Mouse (Mus musculus) embryonic facial prominence, embryonic 13.5 days (tissue): ENCODE data around the gene Vangl1. TPM values are rescaled to one million over a fixed set of nuclear protein-coding genes. Genes with fewer than 3 reads are reported as not detected.

Source experiments
- ATAC-seq: fragments of 200-750 bp; cut with Nextera tagmentation; 2 replicates; pipeline ENCODE4 v1.8.0; 2017; ENCODE audit warnings: low read depth; ENCODE audit not compliant: insufficient number of reproducible peaks, insufficient read depth, low FRiP score, low TSS enrichment
- H3K27ac ChIP-seq: fragments of 300-500 bp; sonication (generic); 2 replicates; pipeline ENCODE4 v1.5.1; 2015; ENCODE audit warnings: moderate library complexity, mild to moderate bottlenecking, inconsistent platforms
- H3K27me3 ChIP-seq: fragments of 300-500 bp; sonication (generic); 2 replicates; pipeline ENCODE4 v1.6.1; 2015; ENCODE audit warnings: mild to moderate bottlenecking, inconsistent platforms
- H3K36me3 ChIP-seq: fragments of 300-500 bp; sonication (generic); 2 replicates; pipeline ENCODE4 v1.6.1; 2015; ENCODE audit warnings: mild to moderate bottlenecking, inconsistent platforms
- H3K4me1 ChIP-seq: fragments of 300-500 bp; sonication (generic); 2 replicates; pipeline ENCODE4 v1.6.1; 2015; ENCODE audit warnings: inconsistent platforms
- H3K4me2 ChIP-seq: fragments of 300-500 bp; sonication (generic); 2 replicates; pipeline ENCODE4 v1.6.1; 2015; ENCODE audit warnings: moderate library complexity, mild to moderate bottlenecking, inconsistent platforms
- H3K4me3 ChIP-seq: fragments of 300-500 bp; sonication (generic); 2 replicates; pipeline ENCODE4 v1.5.1; 2015; ENCODE audit warnings: mild to moderate bottlenecking, inconsistent platforms
- H3K9ac ChIP-seq: fragments of 300-500 bp; sonication (generic); 2 replicates; pipeline ENCODE4 v1.6.1; 2015; ENCODE audit warnings: mild to moderate bottlenecking, inconsistent platforms
- H3K9me3 ChIP-seq: fragments of 300-500 bp; sonication (generic); 2 replicates; pipeline ENCODE4 v1.6.1; 2016; ENCODE audit warnings: inconsistent platforms
- WGBS: fragments of 180-500 bp; shearing (Covaris S2); methylation state at CpG from one replicate; pipeline ENCODE4 v1.1.7; 2015; ENCODE audit warnings: mixed read lengths; 5-methylcytosine and 5-hydroxymethylcytosine counted together
- polyA plus RNA-seq: library from polyadenylated mRNA; unstranded; fragments of >200 nt; fragmentation: Nextera tagmentation; extraction: Ambion mirVana; gene quantifications from 2 replicates; pipeline ENCODE4 v1.2.1, GENCODE M21; 2015

The Vangl1 gene
- 13.9 and 15.4 TPM in 2 replicates for polyA plus RNA-seq

DNA sequence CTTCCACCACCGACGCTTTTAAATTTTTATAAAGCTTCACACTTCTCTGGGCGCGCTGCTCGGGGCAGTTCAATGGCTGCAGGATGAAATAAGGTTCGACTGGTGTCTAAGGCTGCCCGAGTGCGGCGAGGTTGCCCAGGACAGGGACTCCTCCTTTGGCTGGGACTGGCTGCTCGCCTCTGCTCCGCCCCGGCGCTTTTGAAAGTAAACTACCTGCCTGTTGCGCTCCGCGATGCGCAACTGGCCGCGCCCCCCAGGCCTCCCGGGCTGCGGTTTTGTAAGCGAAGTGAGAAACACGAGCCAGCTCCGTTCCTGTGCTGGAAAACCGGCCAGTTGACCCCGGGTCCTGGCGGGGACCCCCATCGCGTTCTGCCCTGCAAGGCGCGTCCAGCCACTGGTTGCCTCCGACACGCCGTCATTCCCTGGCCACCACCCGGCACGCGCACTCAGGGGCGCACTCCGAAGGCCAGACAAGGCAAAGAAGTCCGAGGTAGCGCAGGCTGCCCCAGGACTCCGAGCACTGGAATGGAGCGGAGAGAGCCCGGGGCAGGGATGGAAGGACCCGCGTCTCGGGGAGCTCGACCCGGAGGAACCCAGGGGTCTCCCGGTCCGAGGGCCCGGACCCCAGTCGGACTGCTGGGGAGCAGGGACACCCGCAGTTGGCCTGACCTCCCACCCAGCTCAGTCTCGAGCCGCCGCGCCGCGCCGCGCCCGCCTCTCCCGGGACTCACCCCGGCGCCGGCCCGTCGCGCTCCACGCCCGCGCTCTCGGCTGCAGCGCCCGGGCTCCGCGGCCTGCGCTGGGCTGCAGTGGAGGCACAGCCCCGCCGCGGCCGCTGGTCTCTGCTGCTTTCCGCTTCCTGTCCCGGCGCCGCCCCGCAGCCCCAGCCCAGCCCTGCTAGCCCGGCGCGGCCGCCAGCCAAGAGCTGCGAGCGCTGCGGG, at the start of gene Vangl1:
TSS of gene Vangl1 (minus strand) at position 913 of the 941 bp plus-strand sequence.
- Histone ChIP-seq H3K9ac (peak within 1 kb of the TSS; percentile 84), H3K9me3 (no peaks in the 10 kb centered on the region), H3K36me3 (no peaks in the 10 kb centered on the region), H3K4me3 (peak within 1 kb of the TSS; percentile 76), H3K27ac (peak within 1 kb of the TSS; percentile 78), H3K4me2 (peak within 1 kb of the TSS; percentile 82), H3K27me3 (peaks cover 13% of the 10 kb centered on the region), H3K4me1 (peaks cover 23% of the 10 kb centered on the region)
- peak; percentile 79 for ATAC-seq
- WGBS: under 1% methylated on average over 79 of the region's 95 CpGs

DNA sequence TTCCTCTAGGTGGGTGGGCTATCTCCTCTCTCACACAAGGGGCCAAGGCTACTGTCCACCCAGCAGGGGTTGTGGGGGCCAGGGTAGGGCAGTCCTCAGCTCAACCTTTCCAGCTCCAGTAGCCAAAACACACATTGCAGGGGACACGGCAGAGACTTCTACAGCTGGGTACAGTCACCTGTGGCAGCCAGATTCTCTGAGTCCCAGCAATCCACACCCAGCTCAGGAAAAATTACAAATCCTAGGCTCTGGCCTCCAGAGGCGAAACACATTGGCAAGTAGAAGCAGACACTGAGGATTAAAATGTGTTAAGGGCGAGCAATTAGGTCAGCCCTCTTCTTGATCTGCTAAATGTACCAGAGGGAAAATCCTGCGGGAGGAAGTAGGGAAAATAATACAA, 49.1 kb upstream of the Vangl1 start:
- H3K27me3 ChIP-seq: no peaks in the 10 kb centered on the region
- no peak overlapping the region for H3K27ac ChIP-seq
- H3K4me3 ChIP-seq: no peak overlapping the region
- 40% methylated on average over 4 of the region's 4 CpGs for WGBS
- no peaks in the 10 kb centered on the region for H3K9me3 ChIP-seq
- no peak for ATAC-seq
- H3K9ac ChIP-seq: no peak overlapping the region
- no peaks in the 10 kb centered on the region for H3K36me3 ChIP-seq
- H3K4me2 ChIP-seq: no peak overlapping the region
- peaks cover 14% of the 10 kb centered on the region for H3K4me1 ChIP-seq

DNA sequence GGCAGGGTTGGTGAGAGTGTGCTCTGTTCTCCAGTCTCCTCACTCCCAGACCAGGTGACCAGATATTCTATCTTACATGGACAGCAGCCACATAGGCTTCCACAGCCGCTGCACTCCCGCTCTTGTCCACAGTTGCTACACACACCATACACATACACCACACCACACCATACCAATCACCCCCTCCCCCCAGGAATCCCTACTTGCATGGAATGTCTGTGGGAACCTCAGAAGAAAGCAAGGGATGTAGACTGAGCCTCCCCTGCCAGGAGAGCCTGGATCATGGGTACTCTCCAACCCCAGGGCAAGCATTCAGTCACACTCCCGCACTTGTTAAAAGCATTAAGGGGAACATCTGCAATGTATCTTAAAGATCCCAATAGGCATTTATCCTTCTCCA, 48.4 kb upstream of the Vangl1 start:
- Histone ChIP-seq H3K9ac (no peak overlapping the region), H3K4me2 (no peak overlapping the region), H3K4me1 (peaks cover 14% of the 10 kb centered on the region), H3K9me3 (no peaks in the 10 kb centered on the region), H3K36me3 (no peaks in the 10 kb centered on the region), H3K27ac (no peak overlapping the region), H3K4me3 (no peak overlapping the region), H3K27me3 (no peaks in the 10 kb centered on the region)
- WGBS: 58% methylated on average over 3 of the region's 3 CpGs
- no peak for ATAC-seq

DNA sequence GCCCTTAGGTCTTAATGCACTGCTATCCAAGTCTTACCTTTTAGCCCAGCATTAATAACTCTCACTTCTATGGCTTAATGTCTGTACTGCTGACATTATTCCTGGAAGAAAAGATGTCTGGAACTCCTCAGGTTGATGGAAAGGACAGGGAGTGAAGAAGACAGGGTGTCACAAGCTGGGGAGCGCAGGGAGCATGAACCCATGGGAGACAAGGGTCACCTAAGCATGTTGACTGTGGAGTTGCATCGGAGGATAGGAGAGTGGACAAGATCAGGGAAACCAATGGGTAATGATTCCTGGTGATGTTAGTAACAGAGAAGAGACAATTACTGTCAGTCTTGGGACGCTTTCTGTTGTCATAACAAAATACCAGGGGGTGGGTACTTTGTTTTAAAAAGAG, 46.4 kb upstream of the Vangl1 start:
- Histone ChIP-seq H3K4me3 (no peak overlapping the region), H3K4me2 (no peak overlapping the region), H3K9ac (no peak overlapping the region), H3K27me3 (no peaks in the 10 kb centered on the region), H3K9me3 (no peaks in the 10 kb centered on the region), H3K4me1 (peaks cover 14% of the 10 kb centered on the region), H3K36me3 (no peaks in the 10 kb centered on the region), H3K27ac (no peak overlapping the region)
- no peak for ATAC-seq
- WGBS: 95% methylated on average over 3 of the region's 3 CpGs

DNA sequence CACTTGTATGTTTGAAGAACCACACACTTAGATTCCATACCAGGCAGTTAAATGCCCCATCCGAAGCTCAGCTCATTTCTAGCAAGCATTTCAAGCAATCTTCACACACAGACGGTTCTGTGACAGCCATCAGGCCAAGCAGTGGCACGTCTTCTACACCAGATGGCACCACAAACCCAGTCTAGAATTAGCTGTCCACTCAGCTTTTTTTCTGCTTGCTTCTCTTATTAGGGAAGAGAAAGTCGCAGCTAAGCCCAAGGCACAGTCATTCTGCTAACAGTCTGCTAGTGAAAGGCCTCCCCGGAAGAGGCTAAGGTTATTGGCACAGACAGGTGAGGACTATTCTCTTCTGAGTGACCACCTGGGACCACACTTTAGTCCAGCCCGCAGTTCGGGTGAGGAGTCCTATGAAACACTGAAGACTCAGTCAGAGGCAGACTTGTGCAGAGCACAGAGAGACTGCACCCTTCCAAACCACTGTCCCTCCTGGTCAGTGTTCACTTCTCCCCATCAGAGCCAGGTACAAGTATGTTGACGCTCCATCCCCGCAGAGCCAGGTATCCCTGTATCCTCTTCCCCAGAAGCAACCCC, 45.0 kb upstream of the Vangl1 start:
- Histone ChIP-seq H3K4me3 (no peak overlapping the region), H3K4me1 (peaks cover 14% of the 10 kb centered on the region), H3K36me3 (no peaks in the 10 kb centered on the region), H3K27me3 (no peaks in the 10 kb centered on the region), H3K9me3 (no peaks in the 10 kb centered on the region), H3K9ac (no peak overlapping the region), H3K27ac (no peak overlapping the region), H3K4me2 (no peak overlapping the region)
- no peak for ATAC-seq
- 50% methylated on average over 9 of the region's 9 CpGs for WGBS

DNA sequence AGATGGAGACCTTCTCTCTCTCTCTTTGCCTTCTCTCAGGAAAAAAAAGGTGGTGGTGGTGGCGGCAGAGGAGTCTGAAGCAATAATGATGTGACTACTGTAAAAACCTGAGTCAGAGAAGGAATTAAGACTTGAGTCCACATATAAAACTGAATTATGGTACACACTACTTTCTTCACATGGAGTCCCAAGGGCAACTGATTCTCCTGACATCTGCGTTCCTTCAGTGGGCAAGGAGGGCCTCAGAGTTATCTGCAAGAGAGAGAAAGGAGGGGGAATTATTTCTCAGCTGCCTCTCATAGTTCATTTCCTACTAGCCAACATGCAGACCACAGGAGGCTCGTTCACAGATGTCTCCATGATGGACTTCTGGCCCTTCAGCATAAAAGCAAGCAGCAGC, 40.1 kb upstream of the Vangl1 start:
- no peak overlapping the region for H3K4me2 ChIP-seq
- H3K9me3 ChIP-seq: no peaks in the 10 kb centered on the region
- no peaks in the 10 kb centered on the region; the same call in 1 of the 2 replicates for H3K4me1 ChIP-seq
- no peak overlapping the region for H3K27ac ChIP-seq
- no peak for ATAC-seq
- no peaks in the 10 kb centered on the region for H3K27me3 ChIP-seq
- H3K9ac ChIP-seq: no peak overlapping the region
- H3K4me3 ChIP-seq: no peak overlapping the region
- WGBS: 87% methylated on average over 3 of the region's 3 CpGs
- H3K36me3 ChIP-seq: no peaks in the 10 kb centered on the region

DNA sequence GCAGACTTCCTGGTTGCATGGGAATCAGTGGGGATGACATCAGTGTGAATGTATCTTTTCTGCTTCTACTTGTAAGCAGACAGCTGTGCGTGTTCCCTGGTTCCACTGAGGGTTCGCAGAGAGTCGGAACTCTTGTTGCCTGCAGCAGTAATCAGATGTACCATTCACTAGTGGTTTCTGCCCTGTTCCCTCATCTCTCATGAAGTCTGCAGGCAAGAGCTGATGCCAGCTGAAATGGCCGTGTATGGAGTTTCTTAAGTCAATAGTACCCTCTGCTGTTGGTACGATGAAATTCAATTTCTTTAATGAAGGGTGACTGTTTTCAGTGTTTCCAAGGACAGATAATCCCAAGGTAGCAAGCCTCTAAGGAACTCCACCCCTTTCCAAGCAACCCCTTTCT, 38.4 kb upstream of the Vangl1 start:
- Histone ChIP-seq H3K4me2 (no peak overlapping the region), H3K36me3 (no peaks in the 10 kb centered on the region), H3K27me3 (no peaks in the 10 kb centered on the region), H3K4me1 (no peaks in the 10 kb centered on the region), H3K4me3 (no peak overlapping the region), H3K9me3 (no peaks in the 10 kb centered on the region), H3K27ac (no peak overlapping the region), H3K9ac (no peak overlapping the region)
- no peak for ATAC-seq
- 37% methylated on average over 5 of the region's 5 CpGs for WGBS

DNA sequence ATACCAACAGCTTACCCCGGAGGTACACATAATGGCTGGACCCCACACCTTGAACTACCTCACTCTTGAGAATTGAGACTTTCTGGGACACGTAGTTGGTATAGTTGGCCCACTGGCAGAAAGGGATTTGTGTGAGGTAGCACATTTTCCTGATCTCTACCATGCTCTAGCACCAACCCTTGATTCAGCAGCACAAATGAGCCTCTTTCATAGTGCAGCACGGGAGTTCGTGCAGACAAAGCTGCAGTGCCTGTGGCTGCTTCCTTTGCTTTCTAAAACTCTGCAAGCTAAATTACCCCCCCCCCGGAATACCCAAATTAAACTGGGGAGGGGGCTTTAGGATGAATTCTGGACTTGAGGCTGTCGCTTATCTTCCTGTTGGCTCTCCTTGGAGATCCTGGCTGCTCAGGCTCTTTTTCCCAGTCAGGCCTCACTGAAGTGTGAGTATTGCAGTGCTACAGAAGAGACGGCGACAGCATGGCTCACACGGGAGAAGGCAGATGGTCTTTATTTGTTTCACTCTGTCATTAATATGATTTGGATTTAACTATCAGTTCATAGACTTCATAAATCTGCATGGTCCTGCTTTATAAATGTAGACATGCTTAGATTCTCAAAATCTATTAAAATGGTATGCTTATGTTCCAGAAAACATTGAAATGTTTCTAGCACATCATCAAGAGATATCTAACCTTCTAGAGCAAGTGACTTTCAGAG, 27.1 kb upstream of the Vangl1 start:
- WGBS: 78% methylated on average over 9 of the region's 9 CpGs
- H3K27me3 ChIP-seq: no peaks in the 10 kb centered on the region
- no peak overlapping the region for H3K9ac ChIP-seq
- H3K4me3 ChIP-seq: no peak overlapping the region
- no peaks in the 10 kb centered on the region for H3K4me1 ChIP-seq
- ATAC-seq: no peak
- H3K4me2 ChIP-seq: no peak overlapping the region
- H3K36me3 ChIP-seq: no peaks in the 10 kb centered on the region
- peaks cover 9% of the 10 kb centered on the region; the same call in 1 of the 2 replicates for H3K9me3 ChIP-seq
- H3K27ac ChIP-seq: no peak overlapping the region

DNA sequence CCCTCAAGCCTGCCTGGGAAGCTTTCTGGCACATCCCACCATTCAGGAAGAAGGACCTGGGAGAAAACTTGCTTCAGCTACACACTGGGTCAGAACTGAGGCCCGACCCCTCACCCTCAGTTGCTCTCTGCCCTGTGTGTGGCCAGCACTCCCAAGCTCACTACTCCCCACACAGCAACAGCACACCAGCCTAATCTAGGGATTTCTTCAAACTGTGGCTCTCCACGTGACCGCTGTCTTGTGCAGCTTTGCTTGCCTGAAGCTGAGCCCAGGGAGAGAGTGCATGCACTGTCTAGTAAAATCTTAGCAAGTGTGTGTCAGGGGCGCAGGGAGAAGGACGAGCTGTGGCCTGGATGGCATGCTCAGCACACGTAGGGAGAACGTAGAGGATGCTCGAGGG, 18.3 kb upstream of the Vangl1 start:
- Histone ChIP-seq H3K27ac (no peak overlapping the region), H3K36me3 (no peaks in the 10 kb centered on the region), H3K4me2 (no peak overlapping the region), H3K4me3 (no peak overlapping the region), H3K4me1 (0 out of 2 replicates have a peak, but pooled peaks cover 3% of the 10 kb centered on the region), H3K27me3 (no peaks in the 10 kb centered on the region), H3K9me3 (0 out of 2 replicates have a peak, but pooled peaks cover under 1% of the 10 kb centered on the region), H3K9ac (no peak overlapping the region)
- ATAC-seq: no peak
- WGBS: 80% methylated on average over 8 of the region's 8 CpGs

DNA sequence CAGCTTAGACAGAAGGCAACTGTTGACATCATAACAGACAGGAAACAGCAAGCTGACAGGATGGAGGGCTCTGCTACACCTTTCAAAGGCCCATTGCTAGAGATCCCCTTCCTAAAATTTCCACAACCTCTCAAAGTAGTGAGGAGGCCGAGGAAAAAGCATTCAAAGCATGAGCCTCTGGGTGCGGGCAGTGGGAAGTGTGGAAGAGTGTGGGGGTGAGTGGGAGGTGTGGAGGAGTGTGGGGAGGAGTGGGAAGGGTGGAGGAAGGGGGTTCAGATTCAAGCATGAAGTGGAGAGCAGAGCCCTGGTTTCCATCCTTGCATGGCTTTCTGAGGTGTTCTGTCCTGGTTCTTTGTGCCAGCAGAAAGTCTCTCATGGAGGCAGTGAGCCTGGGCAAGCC, 13.8 kb upstream of the Vangl1 start:
- Histone ChIP-seq H3K27ac (no peak overlapping the region), H3K36me3 (no peaks in the 10 kb centered on the region), H3K4me3 (no peak overlapping the region), H3K4me1 (0 out of 2 replicates have a peak, but pooled peaks cover 3% of the 10 kb centered on the region), H3K27me3 (no peaks in the 10 kb centered on the region), H3K9ac (no peak overlapping the region), H3K4me2 (no peak overlapping the region), H3K9me3 (no peaks in the 10 kb centered on the region)
- WGBS: 91% methylated on average over 2 of the region's 2 CpGs
- ATAC-seq: no peak

DNA sequence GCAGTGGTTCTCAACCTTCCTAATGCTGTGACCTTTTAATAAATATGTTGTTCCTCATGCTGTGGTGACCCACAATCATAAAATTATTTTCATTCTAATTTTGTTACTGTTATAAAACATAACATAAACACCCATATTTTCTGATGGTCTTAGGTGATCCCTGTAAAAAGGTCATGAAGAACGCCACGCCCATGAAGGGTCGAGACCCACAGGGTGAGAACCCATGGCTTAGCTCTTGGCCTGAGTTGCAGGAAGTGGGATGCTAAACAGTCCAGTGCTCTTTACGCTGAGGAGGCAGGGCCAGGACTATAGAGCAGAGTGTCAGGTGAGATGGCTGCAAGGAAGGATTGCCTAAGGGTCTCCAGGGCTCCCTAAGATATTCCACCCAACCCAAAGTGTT, 10.2 kb upstream of the Vangl1 start:
- Histone ChIP-seq H3K36me3 (no peaks in the 10 kb centered on the region), H3K4me1 (no peaks in the 10 kb centered on the region), H3K27ac (no peak overlapping the region), H3K27me3 (no peaks in the 10 kb centered on the region), H3K9ac (no peak overlapping the region), H3K4me3 (no peak overlapping the region), H3K9me3 (no peaks in the 10 kb centered on the region), H3K4me2 (no peak overlapping the region)
- WGBS: 86% methylated on average over 4 of the region's 4 CpGs
- ATAC-seq: no peak
